ENCODE assay signal across 22 mouse cellular contexts in the genomic region with DNA sequence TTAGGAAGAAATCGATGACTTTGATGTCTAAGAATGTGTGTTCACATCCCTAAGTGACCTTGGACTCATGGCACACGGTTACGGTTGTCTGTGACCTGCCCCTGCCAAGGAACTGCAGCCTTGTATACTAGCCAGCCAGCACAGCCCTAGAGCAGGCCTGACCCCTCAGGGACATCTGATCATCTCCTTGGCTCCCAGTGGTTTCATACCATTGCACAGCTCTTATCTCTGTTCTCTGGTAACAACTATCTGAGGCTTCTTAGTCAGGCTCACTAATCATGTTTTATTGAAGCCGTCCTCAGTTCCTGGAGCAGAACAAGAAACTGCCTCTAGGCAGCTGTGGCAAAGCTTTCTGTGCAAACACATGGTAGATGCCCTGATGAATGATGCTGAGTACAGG.
A peak's percentile ranks its signal among the peaks of the same experiment; 100 is the strongest.
DNase-seq lines count a peak whose midpoint lies in the region; ATAC-seq and TF ChIP-seq lines count a peak whose summit lies in the region.
"Had no signal": no experiment of that assay in that cellular context is flagged by ENCODE, and none has a peak within 500 bp of the region (broad histone marks: within the 10 kb centered on the region; RNA-seq: fewer than 3 reads in every experiment).

No protein-coding gene starts in this region.

- ATAC-seq in kidney, postnatal 0 days (replicated peaks; ENCODE audit: low FRiP score, low read depth) = 0 out of 2 replicates have a peak, but pooled peaks have one; percentile 13
- ATAC-seq in forebrain, embryonic 12.5 days (ENCODE audit: low FRiP score) = no peak
- ATAC-seq: CD4-positive, CD25-positive, alpha-beta regulatory T cell, adult 4 months; forebrain, embryonic 16.5 days; hindbrain, embryonic 16.5 days had no signal

- no peaks in the 10 kb centered on the region for H3K4me1 ChIP-seq in kidney, postnatal 0 days (replicated peaks; ENCODE audit: insufficient read depth, low read length)
- H3K4me1 ChIP-seq in forebrain, embryonic 12.5 days = no peaks in the 10 kb centered on the region
- H3K4me1 ChIP-seq: embryonic facial prominence, embryonic 12.5 days; heart, embryonic 10.5 days; hindbrain, embryonic 12.5 days had no signal

- H3K36me3 ChIP-seq in kidney, postnatal 0 days (ENCODE audit: insufficient read depth, low read length) = no peaks in the 10 kb centered on the region
- H3K36me3 ChIP-seq in forebrain, embryonic 12.5 days (replicated peaks) = no peaks in the 10 kb centered on the region
- H3K36me3 ChIP-seq: embryonic facial prominence, embryonic 12.5 days; G1E; heart, embryonic 10.5 days; hindbrain, embryonic 12.5 days had no signal

- no peak overlapping the region for H3K9ac ChIP-seq in kidney, postnatal 0 days (ENCODE audit: low read depth, low read length)
- H3K9ac ChIP-seq in forebrain, embryonic 12.5 days = no peak overlapping the region
- H3K9ac ChIP-seq: embryonic facial prominence, embryonic 12.5 days; hindbrain, embryonic 12.5 days had no signal

- H3K9me3 ChIP-seq in kidney, postnatal 0 days (replicated peaks; ENCODE audit: low read length) = no peaks in the 10 kb centered on the region
- no peaks in the 10 kb centered on the region for H3K9me3 ChIP-seq in forebrain, embryonic 12.5 days
- H3K9me3 ChIP-seq: embryonic facial prominence, embryonic 12.5 days; G1E; heart, embryonic 10.5 days; hindbrain, embryonic 12.5 days had no signal

- no peak overlapping the region for H3K27ac ChIP-seq in kidney, postnatal 0 days
- H3K27ac ChIP-seq in forebrain, embryonic 12.5 days = no peak overlapping the region
- H3K27ac ChIP-seq: embryonic facial prominence, embryonic 12.5 days; heart, embryonic 10.5 days; hindbrain, embryonic 12.5 days had no signal

- no peak overlapping the region for H3K4me2 ChIP-seq in kidney, postnatal 0 days (ENCODE audit: low read length)
- H3K4me2 ChIP-seq in forebrain, embryonic 12.5 days = no peak overlapping the region
- H3K4me2 ChIP-seq: embryonic facial prominence, embryonic 12.5 days; hindbrain, embryonic 12.5 days had no signal

- no peak for TF ChIP-seq CTCF in kidney, postnatal 0 days (IDR thresholded peaks at IDR 0.05; ENCODE audit: low read depth)

- no peaks in the 10 kb centered on the region for H3K27me3 ChIP-seq in kidney, postnatal 0 days (ENCODE audit: insufficient read depth, low read length)
- H3K27me3 ChIP-seq in forebrain, embryonic 12.5 days = no peaks in the 10 kb centered on the region
- H3K27me3 ChIP-seq: embryonic facial prominence, embryonic 12.5 days; hindbrain, embryonic 12.5 days had no signal

- 49% methylated on average over 4 of the region's 4 CpGs for WGBS in kidney, postnatal 0 days
- WGBS in forebrain, embryonic 12.5 days = 89% methylated on average over 4 of the region's 4 CpGs

- peak; percentile 17 to 62 for DNase-seq in adrenal gland, adult (ENCODE audit: inconsistent age in 2 of 2, low spot score in 1 of 2)
- DNase-seq in adrenal gland, postnatal 4 days (ENCODE audit: low spot score in 2 of 2) = no peak
- peak; percentile 40 for DNase-seq in kidney, postnatal 0 days (ENCODE audit: low spot score)
- no peak for DNase-seq in kidney, postnatal 36 days
- peak; percentile 20 for DNase-seq in adrenal gland, adult 8-10 months
- peak; percentile 18 to 21 for DNase-seq in adrenal gland, postnatal 36 days
- DNase-seq: B cell, adult 2 months; cerebellum, adult 11-12 months; cerebellum, adult 9-10 months; cerebellum, postnatal 25 days; gastrocnemius, postnatal 10 days; heart, adult 18-20 months; heart, postnatal 10 days; heart, postnatal 4 days had no signal

- no peak overlapping the region for H3K4me3 ChIP-seq in kidney, postnatal 0 days (replicated peaks; ENCODE audit: low read depth, low read length)
- H3K4me3 ChIP-seq in forebrain, embryonic 12.5 days (replicated peaks) = no peak overlapping the region
- H3K4me3 ChIP-seq: embryonic facial prominence, embryonic 12.5 days; heart, embryonic 10.5 days; hindbrain, embryonic 12.5 days had no signal

Comparison
In these comparisons a context has a peak if more than half of its experiments do, and no peak if none do; other contexts are left out.
1. DNase-seq: peak in adrenal gland, adult (2 of 2), kidney, postnatal 0 days (single experiment), adrenal gland, adult 8-10 months (single experiment) and adrenal gland, postnatal 36 days (2 of 2); none in adrenal gland, postnatal 4 days (0 of 2) and kidney, postnatal 36 days (0 of 2).